Mouse (Mus musculus) liver, postnatal 0 days (tissue): ENCODE measurements at regions not wholly inside any gene's neighbourhood (a gene's known extent, or its start where the extent isn't known, plus 50 kb on each side); places are given as distances from the start of the nearest gene placed in this dataset.

Experiments used
- CTCF ChIP-seq: sonication (generic); IDR thresholded peaks from 2 replicates; pipeline ENCODE4 v1.5.1; 2016; ENCODE audit warnings: antibody characterized with exemption, low read depth
- EP300 ChIP-seq: IDR thresholded peaks from 2 replicates; pipeline ENCODE4 v1.6.1; 2016; ENCODE audit warnings: antibody characterized with exemption, low read depth, mild to moderate bottlenecking

GRCm38 (mm10) chr16:46894576-46895203 is 396.4 kb upstream of the Nectin3 start:
- TF ChIP-seq CTCF: no peak
- TF ChIP-seq EP300: no peak
